Mouse (Mus musculus) urinary bladder, postnatal 4 days (tissue): Measurements from ENCODE around the gene Dagla.
A peak's percentile ranks its signal among the peaks of the same experiment; 100 is the strongest.

ENCODE experiments used
- DNase-seq, 2 experiments: peaks; one replicate each; pipeline ENCODE4 v3.0.0; 2021 to 2022; ENCODE audit warnings: low spot score in 2 of 2

Dagla gene

DNA sequence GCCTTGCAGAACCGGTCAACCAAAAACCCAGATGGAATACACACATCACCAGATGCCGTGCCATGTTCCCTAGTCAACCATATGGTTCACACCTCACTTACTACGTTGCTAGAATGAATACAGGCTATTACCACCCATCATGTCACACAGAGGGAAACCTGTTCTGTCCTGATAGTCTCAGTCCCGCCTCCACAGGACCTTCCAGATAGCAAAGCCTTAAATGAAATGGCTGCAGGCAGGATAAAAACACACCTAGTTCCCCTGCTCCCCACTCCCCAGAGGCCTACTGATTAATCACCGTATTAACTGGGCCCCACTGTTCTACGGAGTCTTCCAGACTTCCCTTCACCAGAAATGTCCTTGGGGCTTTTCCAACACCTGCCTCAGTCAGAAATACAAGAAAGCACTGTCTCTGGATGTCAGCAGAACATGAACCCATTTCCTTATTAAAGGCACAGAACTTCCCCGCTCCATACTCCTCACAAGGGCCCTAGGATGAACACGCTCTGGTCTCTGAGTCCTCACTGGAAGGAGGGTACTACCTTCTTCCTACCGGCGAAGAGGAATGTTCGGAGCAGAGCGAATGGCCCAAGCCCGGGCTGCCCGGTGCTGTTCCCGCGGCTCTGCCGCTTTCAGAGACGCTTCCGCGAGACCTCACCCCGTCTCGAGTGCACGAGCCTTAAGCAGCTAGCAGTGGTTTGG is 101.4 kb downstream of the Dagla start:
- no peak for DNase-seq

DNA sequence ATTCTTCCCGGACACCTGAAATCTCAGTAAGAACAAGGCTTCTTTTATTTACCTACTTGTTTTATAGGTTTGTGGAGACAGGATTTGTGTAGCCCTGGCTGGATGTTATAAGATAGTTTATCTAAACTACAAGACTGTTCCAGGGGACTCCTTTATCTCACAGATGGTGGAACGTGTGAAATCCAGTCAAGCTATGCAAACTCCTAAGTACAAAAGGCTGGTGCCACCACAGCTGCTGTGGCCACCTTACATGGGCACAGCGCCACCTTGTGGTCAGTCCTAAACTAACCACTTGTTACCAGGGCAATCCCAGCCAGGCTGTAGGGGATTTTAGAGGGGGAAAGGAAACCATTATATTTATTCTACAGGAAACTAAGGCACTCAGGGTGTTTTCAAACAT is 106.0 kb downstream of the Dagla start:
- DNase-seq = peak; percentile 63 to 83

DNA sequence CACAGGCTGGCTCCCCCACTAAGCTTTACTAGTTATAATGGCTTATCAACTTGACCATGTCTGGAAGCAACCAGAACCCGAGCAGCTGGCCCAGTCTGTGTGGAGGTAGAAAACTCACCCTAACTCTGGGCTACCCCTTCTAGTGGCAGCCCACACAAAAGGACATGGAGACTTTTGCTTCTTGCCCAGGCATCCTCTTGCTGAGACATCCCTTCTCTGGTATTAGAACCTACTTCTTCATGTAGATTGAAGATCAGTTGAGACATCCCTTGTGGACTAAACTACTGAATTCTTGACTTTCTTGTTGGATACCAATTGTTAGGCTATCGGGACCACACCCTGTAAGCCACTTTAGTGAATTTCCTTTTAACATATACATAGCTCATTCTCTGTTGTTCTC is 106.4 kb downstream of the Dagla start:
- DNase-seq = no peak

DNA sequence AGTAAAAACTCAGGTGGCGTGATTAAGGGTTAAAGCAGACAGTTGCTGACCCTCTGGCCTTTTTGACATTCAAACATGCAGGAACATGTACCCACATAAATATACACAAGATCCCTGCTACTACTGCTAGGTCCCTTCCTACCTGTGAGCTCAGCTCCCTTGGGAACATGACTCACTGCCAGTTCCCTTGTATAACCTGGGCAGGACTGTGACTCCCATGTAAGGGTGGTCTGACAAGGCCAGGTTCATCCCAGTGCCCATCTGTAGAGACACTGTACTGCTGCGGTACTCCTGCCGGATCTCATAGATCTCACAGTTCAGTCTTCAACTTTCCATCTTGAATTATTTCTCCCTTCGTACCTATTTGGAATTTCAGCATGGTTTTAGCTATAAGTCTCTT is 107.5 kb downstream of the Dagla start:
- DNase-seq = no peak
